Mouse (Mus musculus) kidney, adult 2 months (tissue): ENCODE results near the gene Zbtb42.
A peak's percentile ranks its signal among the peaks of the same experiment; 100 is the strongest.

Experiments used
- CTCF ChIP-seq: fragments of 200-500 bp; conservative IDR thresholded peaks from 2 replicates; pipeline ENCODE4 v1.5.1; 2011; ENCODE audit warnings: low read depth, mild to moderate bottlenecking, control low read depth, low read length, moderate library complexity, mixed read lengths; ENCODE audit not compliant: insufficient read depth, insufficient read length
- POLR2A ChIP-seq: fragments of 200-500 bp; IDR thresholded peaks from one replicate; pipeline ENCODE4 v1.6.1; 2011; ENCODE audit warnings: low read depth, low read length, control low read depth

- TF ChIP-seq POLR2A (no peak), CTCF (peak; percentile 82)
These were observed 3.2 kb upstream of the Zbtb42 start for GRCm38 (mm10) chr12:112675245-112676035.
